Mouse (Mus musculus): ENCODE results near the gene Dcst1.

Dcst1 gene

GRCm38 (mm10) chr3:89308089-89308488 lies 57.0 kb downstream of the Dcst1 start:
- DNase-seq (ENCODE audit: low read depth): peak; percentile 60

- DNase-seq (ENCODE audit: low read depth): no peak
These were observed 59.3 kb downstream of the Dcst1 start for GRCm38 (mm10) chr3:89305551-89306325.

GRCm38 (mm10) chr3:89305105-89305504 lies 59.9 kb downstream of the Dcst1 start:
- DNase-seq (ENCODE audit: low read depth): no peak

GRCm38 (mm10) chr3:89304440-89304839 lies 60.6 kb downstream of the Dcst1 start:
- no peak for DNase-seq (ENCODE audit: low read depth)

DNA sequence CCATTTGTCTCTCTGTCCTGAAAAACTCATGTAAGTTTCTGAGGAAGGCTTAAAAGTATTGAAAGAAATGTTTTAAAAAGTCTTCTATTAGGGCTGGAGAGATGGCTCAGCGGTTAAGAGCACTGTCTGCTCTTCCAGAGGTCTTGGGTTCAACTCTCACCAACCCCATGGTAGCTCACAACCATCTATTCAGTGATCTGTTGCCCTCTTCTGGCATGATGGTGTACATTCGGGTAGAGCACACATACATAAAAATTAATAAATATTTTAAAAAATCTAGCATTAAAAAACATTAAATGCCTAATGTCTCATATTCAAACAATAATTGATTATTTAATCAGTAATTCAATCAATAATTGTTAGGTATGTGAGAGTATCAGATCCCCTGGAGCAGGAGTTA lies 64.5 kb downstream of the Dcst1 start:
- no peak for DNase-seq (ENCODE audit: low read depth)
